Mouse (Mus musculus) kidney, adult 2 months (tissue): ENCODE measurements around the gene Scarf2.

Experiments used
- CTCF ChIP-seq: fragments of 200-500 bp; conservative IDR thresholded peaks from 2 replicates; pipeline ENCODE4 v1.5.1; 2011; ENCODE audit warnings: low read depth, mild to moderate bottlenecking, control low read depth, low read length, moderate library complexity, mixed read lengths; ENCODE audit not compliant: insufficient read depth, insufficient read length
- POLR2A ChIP-seq: fragments of 200-500 bp; IDR thresholded peaks from one replicate; pipeline ENCODE4 v1.6.1; 2011; ENCODE audit warnings: low read depth, low read length, control low read depth

- TF ChIP-seq CTCF: no peak
- no peak for TF ChIP-seq POLR2A
Observed at GRCm38 (mm10) chr16:17758902-17759301, 38.2 kb upstream of the Scarf2 start.
